Mouse (Mus musculus): ENCODE data around the gene Hnrnph3.
"Not testable (repeated sequence)": the region's sequence is repeated elsewhere in the genome, so short reads cannot be mapped to it uniquely, and the experiment has no call there.

Hnrnph3 gene

GRCm38 (mm10) chr10:63023749-63024579 is at the start of gene Hnrnph3, which contains the start of gene Pbld2:
Gene Hnrnph3 (minus strand): TSS chr10:63024217.
Gene Pbld2 (plus strand): TSS chr10:63024315.
- peak; percentile 99 for DNase-seq

GRCm38 (mm10) chr10:63065988-63066387 is 42.0 kb upstream of the Hnrnph3 start:
- DNase-seq = peak; percentile 86

- DNase-seq = no peak
Measured at GRCm38 (mm10) chr10:63065561-63065960, 41.5 kb upstream of the Hnrnph3 start.

- no peak for DNase-seq
Measured at GRCm38 (mm10) chr10:63064516-63064915, 40.5 kb upstream of the Hnrnph3 start.

GRCm38 (mm10) chr10:63063365-63063764 is 39.3 kb upstream of the Hnrnph3 start:
- DNase-seq = no peak

- no peak for DNase-seq
Measured at GRCm38 (mm10) chr10:63062696-63063095, 38.7 kb upstream of the Hnrnph3 start.

GRCm38 (mm10) chr10:63061266-63061665 is 37.2 kb upstream of the Hnrnph3 start:
- DNase-seq = no peak

- no peak for DNase-seq
Measured at GRCm38 (mm10) chr10:63060406-63060805, 36.4 kb upstream of the Hnrnph3 start.

- no peak for DNase-seq
Measured at GRCm38 (mm10) chr10:63059862-63060261, 35.8 kb upstream of the Hnrnph3 start, which contains the start of gene Pbld1. Gene Pbld1 (plus strand): TSS chr10:63060162.

- no peak for DNase-seq
Measured at GRCm38 (mm10) chr10:63056966-63057750, 33.1 kb upstream of the Hnrnph3 start.

- DNase-seq = peak; percentile 36
Measured at GRCm38 (mm10) chr10:63054586-63054985, 30.6 kb upstream of the Hnrnph3 start.

- not testable (repeated sequence) for DNase-seq
Measured at GRCm38 (mm10) chr10:63054071-63054470, 30.1 kb upstream of the Hnrnph3 start.

- no peak for DNase-seq
Measured at GRCm38 (mm10) chr10:63053007-63053406, 29.0 kb upstream of the Hnrnph3 start.

GRCm38 (mm10) chr10:63052011-63052410 is 28.0 kb upstream of the Hnrnph3 start:
- no peak for DNase-seq

GRCm38 (mm10) chr10:63051267-63051666 is 27.2 kb upstream of the Hnrnph3 start:
- no peak for DNase-seq

- no peak for DNase-seq
Measured at GRCm38 (mm10) chr10:63049106-63049505, 25.1 kb upstream of the Hnrnph3 start.

GRCm38 (mm10) chr10:63047751-63048150 is 23.7 kb upstream of the Hnrnph3 start:
- no peak for DNase-seq

GRCm38 (mm10) chr10:63043154-63043553 is 19.1 kb upstream of the Hnrnph3 start:
- DNase-seq = peak; percentile 24

- DNase-seq = no peak
Measured at GRCm38 (mm10) chr10:63039867-63040628, 16.0 kb upstream of the Hnrnph3 start.

- DNase-seq = no peak
Measured at GRCm38 (mm10) chr10:63038571-63039320, 14.7 kb upstream of the Hnrnph3 start.

- DNase-seq = no peak
Measured at GRCm38 (mm10) chr10:63032956-63033355, 8.9 kb upstream of the Hnrnph3 start.

- DNase-seq = no peak
Measured at GRCm38 (mm10) chr10:63032267-63032666, 8.2 kb upstream of the Hnrnph3 start.
